Mouse (Mus musculus) activated CD4-positive, CD25-positive, alpha-beta regulatory T cell, adult 4 months (primary cell): Measurements from ENCODE around the gene Gzme. TPM values are rescaled to one million over a fixed set of nuclear protein-coding genes. Genes with fewer than 3 reads are reported as not detected.

ENCODE experiments used
- polyA plus RNA-seq, 2 experiments: library from polyadenylated mRNA; unstranded; fragments of 100-300 nt; shearing (Covaris generic); gene quantifications; one replicate each; pipeline ENCODE4 v1.2.1; 2017

The Gzme gene
- polyA plus RNA-seq, 2 experiments from 2014 or later: not detected

Other genes starting within 250 kb of the Gzme start
- gene Cbln3, start 236.2 kb downstream of the Gzme start, polyA plus RNA-seq: under 1 TPM in 1 of 2 experiments, not detected in 1; 0.24 TPM
- gene Khnyn, start 235.7 kb downstream of the Gzme start, polyA plus RNA-seq: 10 to 100 TPM in 1 of 2 experiments, 1 to 10 TPM in 1; 9.9 to 11.6 TPM
- 10 to 100 TPM; 66.2 to 86.2 TPM for gene Sdr39u1, start 220.3 kb downstream of the Gzme start, polyA plus RNA-seq
- gene Cma1, start 175.9 kb downstream of the Gzme start, polyA plus RNA-seq: not detected
- gene Cma2, start 169.6 kb downstream of the Gzme start, polyA plus RNA-seq: not detected
- not detected for gene Mcpt1, start 102.7 kb downstream of the Gzme start, polyA plus RNA-seq
- not detected for gene Mcpt9, start 90.1 kb downstream of the Gzme start, polyA plus RNA-seq
- not detected for gene Mcpt2, start 78.6 kb downstream of the Gzme start, polyA plus RNA-seq
- gene Mcpt4, start 58.3 kb downstream of the Gzme start, polyA plus RNA-seq: not detected
- not detected for gene Mcpt8, start 35.4 kb downstream of the Gzme start, polyA plus RNA-seq
- not detected for gene Ctsg, start 18.1 kb downstream of the Gzme start, polyA plus RNA-seq
- not detected for gene Gzmd, start 12.0 kb upstream of the Gzme start, polyA plus RNA-seq
- gene Gzmg, start 39.0 kb upstream of the Gzme start, polyA plus RNA-seq: not detected
- gene Gzmn, start 54.0 kb upstream of the Gzme start, polyA plus RNA-seq: not detected
- under 1 TPM in 1 of 2 experiments, not detected in 1; 0.96 TPM for gene Gzmf, start 90.8 kb upstream of the Gzme start, polyA plus RNA-seq
- gene Gzmc, start 114.0 kb upstream of the Gzme start, polyA plus RNA-seq: 10 to 100 TPM in 1 of 2 experiments, 1 to 10 TPM in 1; 6.0 to 10.5 TPM
- gene Gzmb, start 141.6 kb upstream of the Gzme start, polyA plus RNA-seq: 100 to 1,000 TPM; 142 to 148 TPM
- not detected for gene Atp12a, start 244.4 kb upstream of the Gzme start, polyA plus RNA-seq